Mouse (Mus musculus) heart, embryonic 10.5 days (tissue): ENCODE measurements around the gene Eya2. TPM values are rescaled to one million over a fixed set of nuclear protein-coding genes. Genes with fewer than 3 reads are reported as not detected.

ENCODE experiments used
- DNase-seq: peaks from one replicate; pipeline ENCODE4 v3.0.0-alpha.2; 2017; ENCODE audit warnings: low spot score
- H3K27ac ChIP-seq: fragments of 300-500 bp; sonication (generic); 2 replicates; pipeline ENCODE4 v1.5.1; 2016; ENCODE audit warnings: mild to moderate bottlenecking
- H3K27me3 ChIP-seq: fragments of 300-500 bp; sonication (generic); 2 replicates; pipeline ENCODE4 v1.6.1; 2016; ENCODE audit warnings: mild to moderate bottlenecking; ENCODE audit not compliant: poor library complexity, insufficient read depth, severe bottlenecking
- H3K36me3 ChIP-seq: fragments of 300-500 bp; sonication (generic); 2 replicates; pipeline ENCODE4 v1.6.1; 2016; ENCODE audit warnings: mild to moderate bottlenecking, moderate library complexity
- H3K4me1 ChIP-seq: fragments of 300-500 bp; sonication (generic); 2 replicates; pipeline ENCODE4 v1.6.1; 2016; ENCODE audit warnings: mild to moderate bottlenecking
- H3K4me3 ChIP-seq: fragments of 300-500 bp; sonication (generic); 2 replicates; pipeline ENCODE4 v1.5.1; 2016; ENCODE audit warnings: mild to moderate bottlenecking, moderate library complexity
- H3K9me3 ChIP-seq: fragments of 300-500 bp; sonication (generic); 2 replicates; pipeline ENCODE4 v1.6.1; 2016; ENCODE audit warnings: mild to moderate bottlenecking, moderate library complexity
- WGBS: fragments of 180-500 bp; shearing (Covaris S2); methylation state at CpG from one replicate; pipeline ENCODE4 v1.1.7; 2016; 5-methylcytosine and 5-hydroxymethylcytosine counted together
- polyA plus RNA-seq: library from polyadenylated mRNA; unstranded; fragments of >200 nt; fragmentation: Nextera tagmentation; extraction: Ambion mirVana; gene quantifications from 2 replicates; pipeline ENCODE4 v1.2.1, GENCODE M21; 2016

The Eya2 gene
- polyA plus RNA-seq, 1 experiment from 2014 or later, result 1.7 TPM

DNA sequence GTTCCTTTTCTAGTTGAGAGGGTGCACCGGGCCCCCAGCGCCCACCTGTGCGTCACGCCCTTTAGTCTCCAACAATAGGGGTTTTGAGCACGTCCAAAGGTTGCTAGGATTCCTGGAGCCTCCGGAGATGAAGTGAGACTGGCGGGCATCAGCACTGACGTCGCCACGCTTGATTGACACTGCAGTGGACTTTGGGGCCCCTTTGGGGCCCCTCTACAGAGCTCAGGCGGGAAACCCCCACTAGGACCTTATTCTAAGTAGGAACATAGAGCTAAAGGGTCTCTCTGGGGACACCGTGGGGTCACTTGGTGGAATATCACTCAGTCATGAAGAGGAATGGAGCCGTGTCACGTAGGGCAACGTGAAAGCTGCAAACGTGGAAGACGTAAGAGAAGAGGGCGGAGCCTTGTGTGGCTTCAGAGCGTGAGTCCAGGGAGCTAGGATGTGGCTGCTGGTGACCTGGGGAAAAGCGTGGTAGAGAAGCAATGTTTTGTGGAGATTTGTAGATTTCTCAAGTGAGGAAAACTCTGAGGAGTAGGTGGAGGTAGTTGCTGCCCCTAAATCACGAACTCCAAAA, 147.5 kb downstream of the Eya2 start:
- H3K27ac ChIP-seq, result no peak overlapping the region
- H3K27me3 ChIP-seq, result peaks cover 21% of the 10 kb centered on the region
- H3K9me3 ChIP-seq, result no peaks in the 10 kb centered on the region
- H3K4me1 ChIP-seq, result peaks cover 10% of the 10 kb centered on the region
- DNase-seq, result no peak
- WGBS, result 25% methylated on average over 21 of the region's 21 CpGs
- no peaks in the 10 kb centered on the region for H3K36me3 ChIP-seq
- H3K4me3 ChIP-seq, result 0 out of 2 replicates have a peak overlapping the region, but pooled peaks have one; percentile 2

DNA sequence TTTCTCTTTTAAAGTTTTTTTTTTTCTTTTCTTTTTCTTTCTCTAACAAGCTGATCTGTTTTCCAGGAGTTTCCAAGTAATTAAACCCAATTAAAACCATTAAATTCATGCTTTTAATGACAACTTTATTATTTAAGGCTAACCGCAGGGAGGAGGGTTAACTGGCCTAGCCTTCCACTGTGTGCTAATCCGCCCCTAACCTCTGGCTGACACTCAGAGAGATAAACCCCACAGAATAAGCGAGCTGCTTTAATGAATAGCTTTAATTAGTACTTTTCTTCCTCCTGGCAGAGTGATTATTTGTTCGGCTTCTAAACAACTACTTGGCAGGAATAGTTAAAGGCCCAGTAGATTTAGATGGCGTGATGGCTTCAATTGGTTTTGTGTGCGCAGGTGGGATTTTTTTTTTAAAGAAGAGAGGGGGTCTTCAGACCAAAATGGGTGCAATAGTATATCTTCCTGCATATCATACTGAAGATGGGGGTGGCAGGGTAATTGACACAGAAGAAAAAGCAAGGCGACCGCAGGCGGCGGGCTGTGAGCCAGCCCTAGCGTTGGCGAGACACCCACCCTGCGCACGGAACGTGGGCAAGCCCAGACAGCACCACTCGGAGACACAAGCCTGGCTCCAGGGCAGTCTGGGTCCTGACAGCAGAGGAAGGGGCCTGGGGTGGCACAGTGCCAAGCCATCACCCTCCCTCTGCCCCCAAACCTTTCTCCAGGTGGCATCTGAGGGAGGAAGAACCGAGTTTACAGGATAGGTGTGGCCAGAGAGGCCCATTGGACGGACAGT, 150.7 kb downstream of the Eya2 start:
- WGBS, result 77% methylated on average over 18 of the region's 18 CpGs
- DNase-seq, result no peak
- Histone ChIP-seq H3K36me3 (no peaks in the 10 kb centered on the region), H3K9me3 (no peaks in the 10 kb centered on the region), H3K27me3 (peaks cover 42% of the 10 kb centered on the region), H3K27ac (no peak overlapping the region), H3K4me3 (no peak overlapping the region), H3K4me1 (peaks cover 18% of the 10 kb centered on the region)

DNA sequence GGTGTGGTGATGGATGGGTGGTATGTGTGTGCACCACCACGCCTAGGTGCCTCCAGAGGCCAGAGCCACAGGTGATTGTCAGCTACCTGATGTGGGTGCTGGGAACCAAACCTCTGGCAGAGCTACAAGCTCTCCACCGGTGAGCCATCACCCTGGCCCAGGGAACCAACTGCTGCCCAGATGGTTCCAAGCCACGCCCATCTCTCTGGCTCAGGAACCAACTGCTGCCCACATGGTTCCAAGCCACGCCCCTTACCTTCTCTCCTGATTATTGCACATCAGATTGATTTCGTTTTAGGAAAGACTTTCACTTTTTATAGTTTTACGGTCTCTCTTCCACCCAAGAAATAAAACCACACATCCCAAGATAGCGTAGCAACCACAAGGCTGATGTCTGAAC, 153.1 kb downstream of the Eya2 start:
- 42% methylated on average over 7 of the region's 7 CpGs for WGBS
- H3K27ac ChIP-seq, result no peak overlapping the region
- no peaks in the 10 kb centered on the region for H3K36me3 ChIP-seq
- peaks cover 29% of the 10 kb centered on the region; the same call in 1 of the 2 replicates for H3K27me3 ChIP-seq
- H3K4me1 ChIP-seq, result peaks cover 12% of the 10 kb centered on the region
- no peak for DNase-seq
- H3K9me3 ChIP-seq, result no peaks in the 10 kb centered on the region
- no peak overlapping the region for H3K4me3 ChIP-seq

DNA sequence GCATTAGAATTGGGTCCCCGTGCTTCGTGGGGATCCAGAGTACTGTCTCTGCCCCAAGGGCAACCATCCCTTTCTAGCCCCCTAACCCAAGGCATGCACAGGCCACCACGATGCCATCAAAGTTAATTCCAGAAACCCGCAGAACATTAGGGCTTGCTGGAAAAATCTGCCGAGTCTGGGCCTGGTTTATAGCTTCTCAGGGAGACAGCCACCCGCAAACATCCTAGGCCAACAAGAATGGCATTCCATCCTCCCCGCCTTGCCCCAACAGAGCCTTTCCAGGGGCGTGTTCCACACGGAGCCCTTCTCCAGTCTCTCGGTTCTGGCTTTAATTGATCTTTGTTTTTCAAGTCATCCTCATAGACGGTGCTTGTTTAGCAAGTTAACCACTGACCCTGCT, 153.6 kb downstream of the Eya2 start:
- Histone ChIP-seq H3K4me3 (no peak overlapping the region), H3K27ac (peak overlapping the region; percentile 11; the same call in 1 of the 2 replicates), H3K4me1 (peaks cover 12% of the 10 kb centered on the region), H3K9me3 (no peaks in the 10 kb centered on the region), H3K36me3 (no peaks in the 10 kb centered on the region), H3K27me3 (peaks cover 29% of the 10 kb centered on the region; the same call in 1 of the 2 replicates)
- no peak for DNase-seq
- WGBS, result 8% methylated on average over 11 of the region's 11 CpGs

DNA sequence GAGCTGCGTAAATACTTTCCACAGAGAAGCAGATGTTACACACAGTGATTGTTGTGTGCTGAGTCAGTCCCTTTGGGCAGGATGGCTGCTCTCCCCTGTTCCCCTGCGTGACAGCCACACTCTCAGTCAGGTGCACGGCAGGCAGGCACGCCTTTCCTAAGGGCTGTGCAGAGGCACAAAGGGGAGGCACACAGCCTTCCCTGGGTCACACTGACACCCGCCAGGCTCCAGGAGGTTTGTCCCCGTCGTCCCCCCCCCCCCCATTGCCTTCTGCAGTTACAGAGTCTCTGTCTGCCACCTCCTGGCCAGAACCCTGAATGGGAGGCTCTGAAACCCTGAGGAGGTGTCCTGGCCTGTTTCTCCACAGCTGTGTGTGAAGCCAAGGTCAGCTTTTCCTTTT, 156.2 kb downstream of the Eya2 start:
- no peak overlapping the region for H3K4me3 ChIP-seq
- H3K4me1 ChIP-seq, result peaks cover 15% of the 10 kb centered on the region
- H3K36me3 ChIP-seq, result no peaks in the 10 kb centered on the region
- no peak overlapping the region for H3K27ac ChIP-seq
- peaks cover 21% of the 10 kb centered on the region; the same call in 1 of the 2 replicates for H3K27me3 ChIP-seq
- no peak for DNase-seq
- 30% methylated on average over 7 of the region's 7 CpGs for WGBS
- no peaks in the 10 kb centered on the region for H3K9me3 ChIP-seq

DNA sequence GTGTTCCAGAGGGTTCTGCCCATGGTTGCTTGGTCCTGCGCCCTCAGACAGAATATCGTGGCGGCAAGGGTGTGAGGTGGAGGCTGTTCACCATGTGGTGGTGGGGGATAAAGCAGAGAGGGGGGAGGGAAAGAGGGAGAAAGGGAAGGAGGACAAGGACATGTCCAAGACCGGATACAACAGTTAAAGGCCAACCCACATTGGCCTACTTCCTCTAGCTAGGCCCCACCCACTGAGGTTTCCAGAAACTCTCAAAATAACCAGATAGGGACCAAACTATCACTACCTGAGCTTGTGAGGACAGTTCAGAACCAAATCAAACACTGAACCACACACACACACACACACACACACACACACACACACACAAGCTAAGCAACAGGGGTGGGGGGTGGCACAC, 157.9 kb downstream of the Eya2 start:
- WGBS, result 74% methylated on average over 4 of the region's 4 CpGs
- H3K4me1 ChIP-seq, result peaks cover 19% of the 10 kb centered on the region
- no peaks in the 10 kb centered on the region for H3K9me3 ChIP-seq
- H3K27me3 ChIP-seq, result peaks cover 20% of the 10 kb centered on the region; the same call in 1 of the 2 replicates
- H3K36me3 ChIP-seq, result no peaks in the 10 kb centered on the region
- no peak overlapping the region for H3K4me3 ChIP-seq
- no peak overlapping the region for H3K27ac ChIP-seq
- no peak for DNase-seq

DNA sequence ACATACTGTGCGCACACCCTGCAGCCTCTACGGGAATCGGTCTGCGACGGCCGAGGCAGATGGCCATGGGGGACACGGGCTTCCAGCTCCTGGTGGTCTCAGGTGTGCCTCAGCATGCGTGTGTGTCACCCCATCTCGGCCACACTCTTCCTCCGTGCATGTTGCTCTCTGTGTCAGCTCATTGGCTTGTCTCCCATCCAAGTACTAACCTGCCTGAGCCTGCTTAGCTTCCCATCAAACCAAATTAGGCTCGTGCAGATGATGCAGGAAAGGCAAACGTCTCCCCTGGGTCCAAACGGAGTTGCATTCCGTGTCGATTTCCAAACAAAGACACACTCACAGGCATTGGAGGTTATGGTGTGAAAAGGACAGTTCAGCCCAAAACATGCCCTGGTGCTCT, 163.0 kb downstream of the Eya2 start:
- DNase-seq, result no peak
- Histone ChIP-seq H3K36me3 (no peaks in the 10 kb centered on the region), H3K27ac (no peak overlapping the region), H3K27me3 (no peaks in the 10 kb centered on the region), H3K9me3 (no peaks in the 10 kb centered on the region), H3K4me1 (peaks cover 18% of the 10 kb centered on the region; the same call in 1 of the 2 replicates), H3K4me3 (no peak overlapping the region)
- 84% methylated on average over 15 of the region's 15 CpGs for WGBS

DNA sequence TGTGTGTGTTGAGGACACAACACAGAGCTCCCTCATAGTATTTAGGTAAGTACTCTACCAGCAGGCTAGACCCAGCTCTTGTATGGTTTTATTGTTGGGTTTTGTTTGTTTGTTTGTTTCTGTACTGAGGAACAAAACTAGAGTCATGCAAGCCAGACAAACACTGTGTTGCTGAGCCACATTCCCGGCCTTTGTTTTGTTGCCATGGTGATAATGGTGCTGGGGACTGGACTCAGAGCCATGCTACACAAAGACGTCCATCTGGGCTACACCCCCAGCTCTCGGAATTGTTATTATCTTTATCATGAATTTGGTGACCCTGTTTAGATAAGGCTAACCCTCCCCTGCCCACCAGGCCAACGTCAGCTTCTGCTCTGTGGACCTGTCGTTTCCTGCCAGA, 163.7 kb downstream of the Eya2 start:
- no peaks in the 10 kb centered on the region for H3K36me3 ChIP-seq
- H3K27ac ChIP-seq, result no peak overlapping the region
- no peak for DNase-seq
- peaks cover 18% of the 10 kb centered on the region; the same call in 1 of the 2 replicates for H3K4me1 ChIP-seq
- H3K4me3 ChIP-seq, result no peak overlapping the region
- H3K9me3 ChIP-seq, result no peaks in the 10 kb centered on the region
- H3K27me3 ChIP-seq, result no peaks in the 10 kb centered on the region
- WGBS, result 19% methylated on average over 5 of the region's 5 CpGs

DNA sequence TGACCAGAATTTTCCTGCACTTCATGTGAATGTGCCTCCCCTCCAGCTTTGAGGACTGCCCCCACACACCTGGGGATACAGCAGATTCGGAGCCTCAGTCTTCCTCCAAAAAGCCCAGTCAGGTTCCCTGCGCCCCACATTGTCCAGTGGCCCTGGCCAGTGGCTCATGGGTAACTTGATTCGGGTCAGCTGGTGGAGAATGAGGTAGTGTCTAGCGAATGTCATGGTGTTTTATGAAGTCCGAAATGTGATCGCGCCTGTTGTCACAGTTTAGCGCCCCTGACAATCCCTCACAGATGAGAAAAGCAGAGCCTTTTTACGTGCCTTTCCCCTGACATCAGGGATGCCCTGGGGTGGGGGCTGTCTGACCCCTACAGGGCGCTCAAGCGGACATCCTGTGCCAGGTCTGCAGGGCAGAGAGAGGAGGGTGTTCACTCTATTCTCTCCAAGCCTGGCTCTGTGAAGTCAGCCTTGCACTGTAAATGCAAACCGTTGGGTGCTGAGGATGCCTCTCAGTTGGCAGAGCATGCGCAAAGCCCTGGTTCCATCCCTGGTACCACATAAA, 164.7 kb downstream of the Eya2 start:
- no peaks in the 10 kb centered on the region for H3K36me3 ChIP-seq
- no peaks in the 10 kb centered on the region for H3K27me3 ChIP-seq
- H3K4me3 ChIP-seq, result no peak overlapping the region
- H3K4me1 ChIP-seq, result peaks cover 18% of the 10 kb centered on the region; the same call in 1 of the 2 replicates
- no peak for DNase-seq
- H3K9me3 ChIP-seq, result no peaks in the 10 kb centered on the region
- WGBS, result 84% methylated on average over 13 of the region's 13 CpGs
- H3K27ac ChIP-seq, result no peak overlapping the region

DNA sequence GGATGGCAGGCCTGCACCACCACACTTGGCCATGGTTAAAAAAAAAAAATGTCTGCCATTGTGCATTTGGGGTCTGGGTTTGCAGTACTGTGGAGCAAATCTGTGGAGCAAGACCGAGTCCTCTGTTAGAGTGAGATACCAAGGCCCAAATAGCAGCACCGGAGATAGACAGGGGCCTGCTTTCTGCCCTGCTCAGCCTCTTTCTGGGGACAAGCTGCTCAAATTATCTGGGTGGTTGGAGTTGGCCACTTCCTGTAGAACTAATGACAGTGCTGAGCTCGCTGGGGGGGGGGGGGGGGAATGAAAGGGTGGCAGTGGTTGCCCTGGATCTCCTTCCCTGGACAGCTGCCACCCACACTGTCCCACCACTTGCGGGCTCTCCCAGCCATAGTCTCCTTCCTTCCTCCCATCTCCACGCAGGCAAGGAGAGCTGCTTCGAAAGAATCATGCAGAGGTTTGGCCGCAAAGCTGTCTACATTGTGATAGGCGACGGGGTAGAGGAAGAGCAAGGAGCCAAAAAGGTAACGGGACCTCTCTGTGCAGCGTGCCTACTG, 174.1 kb downstream of the Eya2 start:
- peak overlapping the region; percentile 22; the same call in 1 of the 2 replicates for H3K27ac ChIP-seq
- WGBS, result 50% methylated on average over 11 of the region's 11 CpGs
- H3K9me3 ChIP-seq, result no peaks in the 10 kb centered on the region
- DNase-seq, result no peak
- H3K36me3 ChIP-seq, result no peaks in the 10 kb centered on the region
- peaks cover 25% of the 10 kb centered on the region for H3K4me1 ChIP-seq
- no peaks in the 10 kb centered on the region; the same call in 1 of the 2 replicates for H3K27me3 ChIP-seq
- no peak overlapping the region for H3K4me3 ChIP-seq

DNA sequence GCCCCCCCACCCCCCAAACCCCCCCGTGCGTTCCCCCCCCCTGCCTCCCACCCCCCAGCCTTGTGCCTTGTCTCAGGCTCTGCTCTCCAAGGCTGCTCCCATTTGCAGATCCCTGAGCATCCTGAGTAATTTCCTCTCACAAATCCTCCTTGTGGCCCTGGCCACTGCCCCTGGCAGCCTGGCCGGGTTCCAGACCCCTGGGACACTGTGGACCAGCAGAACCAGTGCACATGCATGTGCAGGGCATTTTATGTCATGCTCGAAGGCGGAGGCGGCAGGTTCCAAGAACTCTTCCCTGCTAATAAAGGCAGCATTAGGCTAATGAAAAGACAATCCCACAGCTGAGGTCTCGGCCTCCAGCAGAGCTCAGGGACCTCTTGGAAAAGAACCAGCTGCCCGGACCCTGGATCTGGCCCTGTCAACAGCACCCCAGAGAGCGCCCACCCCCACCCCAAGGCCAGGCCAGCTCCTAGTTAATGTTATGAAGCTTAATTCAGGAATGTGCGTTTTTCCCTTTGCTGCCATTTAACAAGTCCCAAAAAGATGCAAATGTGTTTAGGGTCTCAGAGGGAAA, 174.6 kb downstream of the Eya2 start:
- Histone ChIP-seq H3K9me3 (no peaks in the 10 kb centered on the region), H3K27ac (peak overlapping the region; percentile 22; the same call in 1 of the 2 replicates)
- 60% methylated on average over 10 of the region's 10 CpGs for WGBS

DNA sequence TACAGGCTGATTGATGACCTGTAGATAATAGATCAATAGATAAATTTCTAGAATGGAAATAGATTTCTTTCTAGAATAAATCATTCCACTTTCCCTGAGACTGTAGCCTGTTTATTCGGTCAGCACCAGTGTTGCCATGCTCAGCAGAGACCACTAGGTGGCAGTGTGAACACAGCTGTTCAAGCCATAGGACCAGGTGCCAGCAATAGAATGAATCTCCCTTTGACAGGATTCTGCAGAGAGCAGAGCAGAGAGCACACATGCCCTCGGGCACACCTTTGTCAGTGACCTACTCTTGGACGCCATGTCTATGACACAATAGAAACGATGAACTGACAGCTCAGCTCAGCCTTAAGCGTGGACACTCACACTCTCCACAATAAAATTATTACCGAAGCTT, 184.1 kb downstream of the Eya2 start:
- WGBS, result 34% methylated on average over 6 of the region's 6 CpGs
- H3K36me3 ChIP-seq, result peaks cover 27% of the 10 kb centered on the region

More for the DNA sequence above, 174.6 kb downstream of the Eya2 start:
- no peak for DNase-seq
- no peak overlapping the region for H3K4me3 ChIP-seq
- no peaks in the 10 kb centered on the region for H3K36me3 ChIP-seq
- H3K27me3 ChIP-seq, result no peaks in the 10 kb centered on the region; the same call in 1 of the 2 replicates
- peaks cover 25% of the 10 kb centered on the region for H3K4me1 ChIP-seq

More for the DNA sequence above, 184.1 kb downstream of the Eya2 start:
- H3K9me3 ChIP-seq, result no peaks in the 10 kb centered on the region
- no peaks in the 10 kb centered on the region for H3K27me3 ChIP-seq
- H3K27ac ChIP-seq, result no peak overlapping the region
- H3K4me1 ChIP-seq, result peaks cover 5% of the 10 kb centered on the region; the same call in 1 of the 2 replicates
- peak; percentile 86 for DNase-seq
- no peak overlapping the region for H3K4me3 ChIP-seq
